ENCODE assay signal across 38 mouse cellular contexts in genomic region chr3:55129181-55129692, GRCm38 (mm10). TPM values are rescaled to one million over a fixed set of nuclear protein-coding genes. Genes with fewer than 3 reads are reported as not detected.
DNase-seq lines count a peak whose midpoint lies in the region; ATAC-seq and TF ChIP-seq lines count a peak whose summit lies in the region.
"Had no signal": no experiment of that assay in that cellular context is flagged by ENCODE, and none has a peak within 500 bp of the region (broad histone marks: within the 10 kb centered on the region; RNA-seq: fewer than 3 reads in every experiment).

No protein-coding gene starts in this region.

- H3K79me2 ChIP-seq in macrophage (ENCODE audit: inconsistent target) = no peaks in the 10 kb centered on the region

- H3K9me3 ChIP-seq in heart, embryonic 10.5 days = no peaks in the 10 kb centered on the region
- H3K9me3 ChIP-seq in forebrain, embryonic 15.5 days = no peaks in the 10 kb centered on the region
- H3K9me3 ChIP-seq: embryonic facial prominence, embryonic 10.5 days; embryonic facial prominence, embryonic 15.5 days; forebrain, embryonic 12.5 days; hindbrain, embryonic 12.5 days; intestine, embryonic 15.5 days; limb, embryonic 12.5 days; liver, embryonic 13.5 days; megakaryocyte, embryonic 14.5 days; midbrain, embryonic 12.5 days; neural tube, embryonic 12.5 days had no signal

- no peak overlapping the region for H3K4me3 ChIP-seq in heart, embryonic 10.5 days
- no peak overlapping the region for H3K4me3 ChIP-seq in bone marrow macrophage, adult 2 months (ENCODE audit: insufficient read depth, low read length)
- no peak overlapping the region for H3K4me3 ChIP-seq in macrophage (ENCODE audit: inconsistent target)
- no peak overlapping the region for H3K4me3 ChIP-seq in forebrain, embryonic 15.5 days
- H3K4me3 ChIP-seq: embryonic facial prominence, embryonic 10.5 days; embryonic facial prominence, embryonic 15.5 days; forebrain, embryonic 12.5 days; hindbrain, embryonic 12.5 days; intestine, embryonic 15.5 days; limb, embryonic 12.5 days; liver, embryonic 13.5 days; megakaryocyte, embryonic 14.5 days; midbrain, embryonic 12.5 days; myocyte; neural tube, embryonic 12.5 days had no signal

- H3K4me2 ChIP-seq in forebrain, embryonic 15.5 days (replicated peaks) = no peak overlapping the region
- H3K4me2 ChIP-seq: embryonic facial prominence, embryonic 15.5 days; forebrain, embryonic 12.5 days; hindbrain, embryonic 12.5 days; intestine, embryonic 15.5 days; limb, embryonic 12.5 days; liver, embryonic 13.5 days; midbrain, embryonic 12.5 days; neural tube, embryonic 12.5 days had no signal

- DNase-seq in heart, adult 8-10 months (ENCODE audit: low spot score) = peak; percentile 29
- no peak for DNase-seq in heart, embryonic 10.5 days (ENCODE audit: low spot score)
- peak; percentile 43 for DNase-seq in 416B (ENCODE audit: low read depth)
- no peak for DNase-seq in right cerebral cortex, adult 18-20 months
- DNase-seq: adrenal gland, adult 8-10 months; cerebellum, adult 18-20 months; cerebellum, postnatal 14 days; gastrocnemius, postnatal 10 days; kidney, adult 2 months; kidney, postnatal 36 days; liver, embryonic 13.5 days; lung, adult 2 months; lung, postnatal 10 days; thymus, postnatal 4 days had no signal

- ATAC-seq in forebrain, embryonic 15.5 days (replicated peaks) = no peak
- ATAC-seq: activated CD4-positive, CD25-positive, alpha-beta regulatory T cell, adult 4 months; CD4-positive, CD25-positive, alpha-beta regulatory T cell, adult 4 months; hindbrain, postnatal 0 days; intestine, embryonic 15.5 days had no signal

- TF ChIP-seq CTCF in bone marrow macrophage, adult 2 months (IDR thresholded peaks at IDR 0.05; ENCODE audit: low read depth, low read length) = no peak

- no peaks in the 10 kb centered on the region for H3K4me1 ChIP-seq in heart, embryonic 10.5 days
- H3K4me1 ChIP-seq in bone marrow macrophage, adult 2 months (ENCODE audit: control insufficient read depth, insufficient read depth, low read length) = peaks cover 17% of the 10 kb centered on the region
- H3K4me1 ChIP-seq in forebrain, embryonic 15.5 days = no peaks in the 10 kb centered on the region
- H3K4me1 ChIP-seq: embryonic facial prominence, embryonic 10.5 days; embryonic facial prominence, embryonic 15.5 days; forebrain, embryonic 12.5 days; hindbrain, embryonic 12.5 days; intestine, embryonic 15.5 days; limb, embryonic 12.5 days; liver, embryonic 13.5 days; midbrain, embryonic 12.5 days; neural tube, embryonic 12.5 days had no signal

- no peaks in the 10 kb centered on the region for H3K27me3 ChIP-seq in heart, embryonic 10.5 days (ENCODE audit: insufficient read depth, poor library complexity, severe bottlenecking)
- H3K27me3 ChIP-seq in forebrain, embryonic 15.5 days = no peaks in the 10 kb centered on the region
- H3K27me3 ChIP-seq: embryonic facial prominence, embryonic 15.5 days; forebrain, embryonic 12.5 days; hindbrain, embryonic 12.5 days; intestine, embryonic 15.5 days; limb, embryonic 12.5 days; liver, embryonic 13.5 days; megakaryocyte, embryonic 14.5 days; midbrain, embryonic 12.5 days; neural tube, embryonic 12.5 days had no signal

- H3K9ac ChIP-seq in forebrain, embryonic 15.5 days (replicated peaks) = no peak overlapping the region
- H3K9ac ChIP-seq: embryonic facial prominence, embryonic 15.5 days; forebrain, embryonic 12.5 days; hindbrain, embryonic 12.5 days; intestine, embryonic 15.5 days; limb, embryonic 12.5 days; liver, embryonic 13.5 days; midbrain, embryonic 12.5 days; neural tube, embryonic 12.5 days had no signal

- H3K27ac ChIP-seq in heart, embryonic 10.5 days = no peak overlapping the region
- H3K27ac ChIP-seq in bone marrow macrophage, adult 2 months (ENCODE audit: insufficient read depth, low read depth, low read length) = peak overlapping the region; percentile 89
- peak overlapping the region; percentile 81 for H3K27ac ChIP-seq in macrophage
- no peak overlapping the region for H3K27ac ChIP-seq in forebrain, embryonic 15.5 days (replicated peaks)
- H3K27ac ChIP-seq: embryonic facial prominence, embryonic 10.5 days; embryonic facial prominence, embryonic 15.5 days; forebrain, embryonic 12.5 days; hindbrain, embryonic 12.5 days; hindbrain, postnatal 0 days; intestine, embryonic 15.5 days; limb, embryonic 12.5 days; liver, embryonic 13.5 days; midbrain, embryonic 12.5 days; neural tube, embryonic 12.5 days had no signal

- peaks cover 89% of the 10 kb centered on the region for H3K36me3 ChIP-seq in heart, embryonic 10.5 days
- H3K36me3 ChIP-seq in macrophage (ENCODE audit: inconsistent target) = peaks cover 60% of the 10 kb centered on the region
- peaks cover 78% of the 10 kb centered on the region for H3K36me3 ChIP-seq in forebrain, embryonic 15.5 days

- WGBS in heart, embryonic 10.5 days = 89% methylated on average over 4 of the region's 4 CpGs
- WGBS in macrophage (ENCODE audit: missing documents) = 71% methylated on average over 4 of the region's 4 CpGs
- WGBS in forebrain, embryonic 15.5 days = 87% methylated on average over 4 of the region's 4 CpGs

- no peak for TF ChIP-seq POLR2A in bone marrow macrophage, adult 2 months (IDR thresholded peaks at IDR 0.05; ENCODE audit: borderline replicate concordance, low read depth, low read length)

RNA-seq across cellular contexts. Expression of gene Ccdc169, which starts 7.9 kb away (rescaled TPM):
- under 1 TPM in 2 of 4 experiments, not detected in 2; 0.08 to 0.09 TPM for total RNA-seq in heart, adult 8-10 months (2022)
- polyA plus RNA-seq in heart, embryonic 10.5 days (2016; fragmentation: Nextera tagmentation; extraction: Ambion mirVana) = 0.14 TPM in 1 of 2 replicates, not detected in the other
- not detected in 2 replicates for polyA plus RNA-seq in bone marrow macrophage, adult 2 months (2012; ENCODE audit: insufficient read depth, insufficient read length, missing spikeins)
- 1 to 10 TPM in 6 of 26 experiments, under 1 TPM in 16, not detected in 4; 0.25 to 2.3 (median 0.61) TPM for total RNA-seq in macrophage (2018; cell fraction: chromatin; rRNA removed)
- total RNA-seq in macrophage (2018; cell fraction: cytosol; rRNA removed) = under 1 TPM in 9 of 26 experiments, not detected in 17; 0.04 to 0.26 (median 0.07) TPM
- total RNA-seq in macrophage (2018; cell fraction: nucleus; rRNA removed) = 1 to 10 TPM in 2 of 26 experiments, under 1 TPM in 19, not detected in 5; 0.18 to 1.3 (median 0.48) TPM
- polyA plus RNA-seq in macrophage (2018) = 0.23 TPM in 1 of 3 replicates, not detected in the others
- polyA plus RNA-seq in forebrain, embryonic 15.5 days (2015; fragmentation: Nextera tagmentation; extraction: Ambion mirVana) = 0.19 TPM in 1 of 2 replicates, not detected in the other
- total RNA-seq: adrenal gland, adult 8-10 months; hindbrain, postnatal 0 days had no signal
- polyA plus RNA-seq: activated CD4-positive, CD25-positive, alpha-beta regulatory T cell, adult 4 months; CD4-positive, CD25-positive, alpha-beta regulatory T cell, adult 4 months; embryonic facial prominence, embryonic 10.5 days; heart, embryonic 14.5 days; hindbrain, postnatal 0 days; kidney, embryonic 16.5 days; liver, embryonic 13.5 days; lung, adult 2 months; midbrain, embryonic 12.5 days; neural tube, embryonic 12.5 days; stomach, embryonic 14.5 days; thymus, postnatal 0 days had no signal

RNA-seq across cellular contexts. Expression of gene Spg20, which starts 17.3 kb away (rescaled TPM):
- total RNA-seq in heart, adult 8-10 months (2022) = 10 to 100 TPM; 36.9 to 46.0 (median 43.0) TPM
- polyA plus RNA-seq in heart, embryonic 10.5 days (2016; fragmentation: Nextera tagmentation; extraction: Ambion mirVana) = 54.8 and 54.9 TPM in 2 replicates
- polyA plus RNA-seq in bone marrow macrophage, adult 2 months (2012; ENCODE audit: insufficient read depth, insufficient read length, missing spikeins) = 24.1 and 28.9 TPM in 2 replicates
- 10 to 100 TPM; 11.0 to 63.3 (median 28.4) TPM for total RNA-seq in macrophage (2018; cell fraction: chromatin; rRNA removed)
- 10 to 100 TPM; 13.2 to 38.0 (median 26.6) TPM for total RNA-seq in macrophage (2018; cell fraction: cytosol; rRNA removed)
- 10 to 100 TPM; 15.5 to 64.0 (median 24.1) TPM for total RNA-seq in macrophage (2018; cell fraction: nucleus; rRNA removed)
- 26.0 to 40.8 TPM (median 27.7 TPM) in 3 replicates for polyA plus RNA-seq in macrophage (2018)
- 20.9 and 21.4 TPM in 2 replicates for polyA plus RNA-seq in forebrain, embryonic 15.5 days (2015; fragmentation: Nextera tagmentation; extraction: Ambion mirVana)

RNA-seq across cellular contexts. Expression of gene Sohlh2, which starts 52.6 kb away (rescaled TPM):
- not detected for total RNA-seq in heart, adult 8-10 months (2022)
- 0.18 TPM in 1 of 2 replicates, not detected in the other for polyA plus RNA-seq in heart, embryonic 10.5 days (2016; fragmentation: Nextera tagmentation; extraction: Ambion mirVana)
- not detected in 2 replicates for polyA plus RNA-seq in bone marrow macrophage, adult 2 months (2012; ENCODE audit: insufficient read depth, insufficient read length, missing spikeins)
- not detected for total RNA-seq in macrophage (2018; cell fraction: chromatin; rRNA removed)
- total RNA-seq in macrophage (2018; cell fraction: cytosol; rRNA removed) = not detected
- not detected for total RNA-seq in macrophage (2018; cell fraction: nucleus; rRNA removed)
- polyA plus RNA-seq in macrophage (2018) = not detected in 3 replicates
- polyA plus RNA-seq in forebrain, embryonic 15.5 days (2015; fragmentation: Nextera tagmentation; extraction: Ambion mirVana) = not detected in 2 replicates
- total RNA-seq: adrenal gland, adult 8-10 months; heart, postnatal 25 days; hindbrain, postnatal 0 days; left cerebral cortex, adult 18-20 months; left cerebral cortex, postnatal 14 days; midbrain, postnatal 0 days had no signal
- polyA plus RNA-seq: activated CD4-positive, CD25-positive, alpha-beta regulatory T cell, adult 4 months; CD4-positive, CD25-positive, alpha-beta regulatory T cell, adult 4 months; embryonic facial prominence, embryonic 10.5 days; embryonic facial prominence, embryonic 15.5 days; forebrain, embryonic 12.5 days; heart, embryonic 14.5 days; hindbrain, embryonic 12.5 days; kidney, adult 2 months; kidney, embryonic 16.5 days; limb, embryonic 12.5 days; liver, embryonic 13.5 days; lung, adult 2 months; midbrain, embryonic 12.5 days; midbrain, postnatal 0 days; neural tube, embryonic 12.5 days; stomach, embryonic 14.5 days; thymus, postnatal 0 days had no signal

Comparison
In these comparisons a context has a peak if more than half of its experiments do, and no peak if none do; other contexts are left out.
1. DNase-seq: peak in heart, adult 8-10 months (single experiment) and 416B (single experiment); none in heart, embryonic 10.5 days (single experiment) and right cerebral cortex, adult 18-20 months (single experiment).
2. H3K27ac ChIP-seq: peak in bone marrow macrophage, adult 2 months (single experiment) and macrophage (single experiment); none in heart, embryonic 10.5 days (single experiment) and forebrain, embryonic 15.5 days (single experiment).